Mouse (Mus musculus) liver, adult 2 months (tissue): ENCODE results near the gene Acsl1.

Source experiments
- CTCF ChIP-seq: fragments of 200-500 bp; IDR thresholded peaks from 2 replicates; pipeline ENCODE4 v1.5.1; 2011; ENCODE audit warnings: low read depth, low read length, control low read depth
- POLR2A ChIP-seq: fragments of 200-500 bp; IDR thresholded peaks from 2 replicates; pipeline ENCODE4 v1.6.1; 2011; ENCODE audit warnings: low read length, control low read depth; ENCODE audit not compliant: insufficient read depth; ENCODE audit errors: extremely low read depth

DNA sequence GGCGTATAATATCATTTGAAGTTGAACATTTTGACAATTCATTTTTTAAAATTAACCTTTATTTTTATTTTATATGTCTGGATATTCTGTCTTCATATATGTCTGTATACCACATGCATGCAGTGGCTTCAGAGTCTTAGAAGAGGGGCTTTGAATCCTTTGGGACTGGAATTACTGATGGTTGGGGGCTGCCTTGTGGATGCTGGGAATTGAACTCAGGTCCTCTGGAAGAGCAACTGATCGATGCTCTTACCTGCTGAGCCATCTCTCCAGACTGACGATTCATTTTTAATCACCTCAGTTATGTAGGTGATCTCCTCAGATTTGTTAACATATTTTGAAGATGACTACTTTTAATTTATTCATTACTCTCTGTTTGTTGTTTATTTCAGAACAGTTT is 3.3 kb downstream of the Acsl1 start:
- TF ChIP-seq POLR2A (no peak), CTCF (no peak)
